Mouse (Mus musculus) adrenal gland (tissue): ENCODE measurements around the gene Klra10.
"Not testable (repeated sequence)": the region's sequence is repeated elsewhere in the genome, so short reads cannot be mapped to it uniquely, and the experiment has no call there.

ENCODE experiments used
- intact Hi-C: fragments of 180-260 bp; cut with DNase I; formaldehyde crosslinking; loops from one replicate; pipeline ENCODE4 v1.15.1; 2025
- long read RNA-seq, 2 experiments: library from polyadenylated mRNA; unstranded; transcript quantifications; one replicate each; pipeline ENCODE4 v2.0.0; 2020; ENCODE audit warnings: borderline replicate concordance in 1 of 2; ENCODE audit not compliant: insufficient replicate concordance in 1 of 2

Gene Klra10
- long read RNA-seq, experiment 1, result 0 reads
- long read RNA-seq, experiment 2, result 0 reads

DNA sequence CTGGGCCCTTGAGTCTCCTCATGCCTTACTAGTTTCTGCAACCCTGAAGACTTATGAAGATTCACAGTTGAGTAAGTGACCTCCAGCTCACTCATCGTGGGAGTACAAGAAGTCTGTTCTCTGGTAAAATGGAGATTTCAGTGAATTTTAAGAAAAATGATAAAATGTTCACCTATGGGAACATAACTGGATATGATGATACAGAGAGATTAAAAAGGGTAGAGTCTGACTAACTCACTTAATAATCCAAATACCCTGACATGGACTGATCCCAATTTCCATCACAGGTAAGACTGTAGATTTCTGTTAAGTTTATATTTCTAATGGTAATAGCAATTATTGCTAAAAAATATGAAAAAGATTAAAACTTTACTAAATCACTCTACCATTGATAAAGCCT is at the start of gene Klra10:
TSS of gene Klra10 (minus strand) at position 101 of the 400 bp plus-strand sequence.
- intact Hi-C loops, result not testable (repeated sequence)

DNA sequence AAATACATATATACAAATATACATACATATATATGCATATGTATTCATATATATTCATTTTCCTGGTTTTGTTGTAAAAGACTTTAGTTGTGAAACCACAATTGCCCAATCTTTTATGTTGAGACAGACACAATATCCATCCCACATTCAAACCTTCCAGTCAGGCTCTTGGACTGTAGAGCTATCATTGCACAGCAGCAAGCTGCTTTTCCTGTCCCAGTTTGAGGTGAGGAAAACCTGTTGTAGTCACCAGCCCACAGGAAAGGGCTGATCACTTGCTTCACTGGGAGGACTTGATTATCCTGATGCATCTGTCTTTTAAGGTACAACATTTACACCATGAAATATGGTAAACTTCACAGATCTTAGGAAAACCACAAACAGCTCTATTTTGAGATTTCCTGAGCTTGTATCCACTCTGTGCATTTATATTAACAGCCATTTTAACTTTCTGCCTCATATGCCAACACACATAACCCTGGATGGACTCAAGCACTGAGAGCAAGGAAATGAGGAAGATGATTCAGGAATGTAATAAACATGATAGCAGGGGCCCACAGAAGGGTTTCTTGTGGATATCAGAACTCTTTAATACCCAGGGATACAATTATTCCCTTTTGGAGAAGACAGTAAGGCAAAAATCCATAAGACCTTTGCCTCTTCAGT is 6.4 kb upstream of the Klra10 start:
- intact Hi-C loops, result no loop called here

DNA sequence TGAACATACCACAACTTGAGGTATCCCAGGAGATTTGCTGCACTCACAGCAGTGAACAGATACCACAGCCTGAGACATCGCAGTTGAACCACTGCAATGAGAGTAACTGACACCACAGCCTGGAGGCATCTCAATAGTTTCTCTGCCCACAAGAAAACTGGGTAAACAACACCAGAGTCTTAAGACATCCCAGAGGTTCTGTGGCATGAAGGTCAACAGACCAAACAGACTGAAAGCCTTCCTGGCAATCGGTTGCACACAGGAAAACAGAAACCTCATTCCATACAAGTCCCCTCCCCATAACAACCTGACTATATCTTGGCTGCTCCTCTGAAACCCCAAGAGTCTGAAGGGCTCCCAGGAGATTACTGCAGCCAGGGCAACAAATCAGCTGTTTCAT is 26.4 kb downstream of the Klra10 start:
- intact Hi-C loops, result loop anchor here (5.0 kb wide), 1 partner anchor 208 kb away; no protein-coding TSS in a partner anchor

DNA sequence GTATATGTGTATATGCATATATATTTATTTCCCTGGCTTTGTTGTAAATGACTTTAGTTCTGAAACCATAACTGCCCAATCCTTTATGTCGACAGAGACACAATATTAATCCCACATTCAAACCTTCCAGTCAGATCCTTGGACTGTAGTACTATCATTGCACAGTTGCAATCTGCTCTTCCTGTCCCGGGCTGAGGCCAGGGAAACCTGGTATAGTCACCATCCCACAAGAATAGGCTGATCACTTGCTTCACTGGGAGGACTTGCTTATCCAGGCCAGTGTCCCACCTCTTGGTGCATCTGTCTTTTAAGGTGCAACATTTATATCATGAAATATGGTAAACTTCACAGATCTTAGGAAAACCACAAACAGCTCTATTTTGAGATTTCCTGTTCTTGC is 44.2 kb downstream of the Klra10 start:
- intact Hi-C loops, result no loop called here

DNA sequence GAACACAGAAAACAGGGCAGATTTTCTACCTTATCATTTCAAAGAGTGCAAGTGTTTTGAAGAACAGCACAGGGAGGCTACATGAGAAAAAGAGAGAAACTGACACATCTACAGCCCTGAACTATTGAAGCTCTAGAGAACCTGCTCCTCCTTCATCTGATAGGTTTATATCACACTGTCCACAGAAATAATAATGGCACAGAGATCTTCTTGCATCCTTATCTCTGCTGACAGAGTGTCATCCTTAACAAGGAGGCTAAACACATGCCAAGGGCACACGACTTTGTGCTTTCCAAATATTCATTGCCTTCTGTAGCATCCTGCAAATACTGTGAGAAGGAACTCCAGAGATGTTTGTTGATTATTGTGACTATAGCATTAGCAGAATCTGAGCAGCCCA is 45.1 kb downstream of the Klra10 start:
- intact Hi-C loops, result no loop called here

DNA sequence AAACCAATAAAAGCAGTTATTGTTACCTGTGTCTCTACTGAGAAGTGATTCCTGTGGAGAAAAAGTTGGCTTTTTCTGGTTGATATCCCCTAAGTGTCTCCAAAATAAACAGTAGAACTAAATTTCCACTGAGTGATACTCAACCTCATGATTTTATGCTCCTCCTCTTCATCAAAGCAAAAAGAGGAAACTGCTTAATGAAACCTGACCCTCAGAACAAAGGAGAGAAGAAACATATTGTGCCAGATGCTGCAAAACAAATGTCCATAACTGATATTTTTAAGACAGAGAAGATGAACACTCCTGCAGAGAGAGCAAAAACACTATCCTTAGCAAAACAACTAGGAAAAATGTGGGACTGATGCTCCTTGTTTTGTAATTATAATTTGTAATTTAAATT is 48.5 kb downstream of the Klra10 start, which contains the start of gene Klra7:
TSS of gene Klra7 (minus strand) at position 101 of the 400 bp plus-strand sequence.
- intact Hi-C loops, result no loop called here
